Mouse (Mus musculus): Measurements from ENCODE around the gene Bckdk. TPM values are rescaled to one million over a fixed set of nuclear protein-coding genes. Genes with fewer than 3 reads are reported as not detected.
"Not testable (repeated sequence)": the region's sequence is repeated elsewhere in the genome, so short reads cannot be mapped to it uniquely, and the experiment has no call there.

Gene Bckdk
- total and polyA plus RNA-seq, 2 experiments from 2014 or later, result 55.0 to 63.5 TPM

DNA sequence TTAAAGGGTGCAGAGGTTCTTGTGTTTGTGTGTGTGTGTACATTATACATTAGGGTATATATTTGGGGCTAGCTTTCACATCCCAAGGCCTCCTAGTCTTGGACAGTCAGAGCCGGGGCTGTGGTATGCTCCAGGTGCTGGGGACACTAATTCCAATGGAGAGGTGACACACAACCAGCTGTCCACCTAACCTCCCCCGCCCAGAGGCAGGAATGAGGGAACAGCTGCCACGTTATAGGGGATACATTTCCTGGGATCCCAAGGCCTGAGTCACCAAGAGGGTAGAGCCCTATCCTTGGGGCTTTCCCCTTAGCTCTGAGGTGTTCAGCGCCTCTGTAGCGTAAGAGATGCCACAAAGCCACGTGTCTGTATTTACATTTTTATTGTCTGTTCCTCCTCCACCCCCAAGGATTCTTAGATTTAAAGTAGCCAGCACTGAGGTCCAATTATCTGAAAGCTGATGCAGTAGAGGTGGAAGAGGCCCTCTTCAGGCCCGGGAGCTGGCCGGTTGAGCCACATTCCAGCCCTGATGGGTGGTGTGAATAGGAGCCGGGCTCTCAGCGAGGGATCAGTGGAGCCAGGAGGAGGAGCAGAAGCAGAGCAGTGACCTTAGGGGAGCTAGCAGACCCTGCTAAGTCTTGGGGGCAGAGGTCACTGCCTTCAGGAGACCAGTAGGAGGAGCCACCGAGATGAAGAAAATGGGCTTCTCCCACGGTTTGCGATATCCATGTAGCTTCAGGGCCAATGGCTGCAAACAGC, 28.6 kb downstream of the Bckdk start:
- no peak for DNase-seq (ENCODE audit: low spot score)
- Histone ChIP-seq H3K9me3 (ENCODE audit: low read length) (no peaks in the 10 kb centered on the region), H3K4me3 (ENCODE audit: low read length) (no peak overlapping the region), H3K4me1 (ENCODE audit: insufficient read depth, low read length) (peaks cover 3% of the 10 kb centered on the region; the same call in 1 of the 2 replicates), H3K4me2 (ENCODE audit: low read depth, low read length) (no peak overlapping the region), H3K36me3 (ENCODE audit: insufficient read depth, low read length) (no peaks in the 10 kb centered on the region), H3K27ac (no peak overlapping the region), H3K27me3 (ENCODE audit: insufficient read depth, low read length) (peaks cover 9% of the 10 kb centered on the region; the same call in 1 of the 2 replicates), H3K9ac (replicated peaks; ENCODE audit: low read length) (no peak overlapping the region)
- no peak for ATAC-seq
- no peak for TF ChIP-seq CTCF (IDR thresholded peaks at IDR 0.05; ENCODE audit: low read depth)
- 21% methylated on average over 13 of the region's 13 CpGs for WGBS

DNA sequence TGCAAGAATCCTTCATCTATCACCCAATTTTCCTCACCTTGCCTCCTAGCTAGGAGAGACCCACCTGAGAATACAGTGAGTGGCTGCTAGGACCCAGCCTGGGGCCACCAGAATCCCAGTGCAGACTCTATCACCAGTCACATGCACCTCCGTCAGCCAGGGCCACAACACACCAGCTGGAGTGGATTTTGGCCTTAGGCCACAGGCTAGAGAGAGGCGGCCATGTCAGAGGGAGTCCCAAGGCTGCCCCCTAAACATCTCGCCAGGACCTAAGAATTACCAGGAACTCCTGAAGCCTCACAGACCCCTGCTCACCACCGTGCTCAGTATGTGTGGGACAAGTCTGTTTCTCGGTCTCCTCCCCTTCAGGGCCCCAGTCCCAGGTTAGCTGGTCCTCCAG, 30.2 kb downstream of the Bckdk start:
- DNase-seq (ENCODE audit: low spot score), result no peak
- no peak for ATAC-seq
- TF ChIP-seq CTCF (IDR thresholded peaks at IDR 0.05; ENCODE audit: low read depth), result no peak
- 82% methylated on average over 5 of the region's 5 CpGs for WGBS
- no peak overlapping the region for H3K4me2 ChIP-seq (ENCODE audit: low read depth, low read length)
- peaks cover 9% of the 10 kb centered on the region; the same call in 1 of the 2 replicates for H3K27me3 ChIP-seq (ENCODE audit: insufficient read depth, low read length)
- H3K4me1 ChIP-seq (ENCODE audit: insufficient read depth, low read length), result peaks cover 3% of the 10 kb centered on the region; the same call in 1 of the 2 replicates
- H3K27ac ChIP-seq, result no peak overlapping the region
- H3K36me3 ChIP-seq (ENCODE audit: insufficient read depth, low read length), result no peaks in the 10 kb centered on the region
- no peaks in the 10 kb centered on the region for H3K9me3 ChIP-seq (ENCODE audit: low read length)
- no peak overlapping the region for H3K9ac ChIP-seq (replicated peaks; ENCODE audit: low read length)
- no peak overlapping the region for H3K4me3 ChIP-seq (ENCODE audit: low read length)

DNA sequence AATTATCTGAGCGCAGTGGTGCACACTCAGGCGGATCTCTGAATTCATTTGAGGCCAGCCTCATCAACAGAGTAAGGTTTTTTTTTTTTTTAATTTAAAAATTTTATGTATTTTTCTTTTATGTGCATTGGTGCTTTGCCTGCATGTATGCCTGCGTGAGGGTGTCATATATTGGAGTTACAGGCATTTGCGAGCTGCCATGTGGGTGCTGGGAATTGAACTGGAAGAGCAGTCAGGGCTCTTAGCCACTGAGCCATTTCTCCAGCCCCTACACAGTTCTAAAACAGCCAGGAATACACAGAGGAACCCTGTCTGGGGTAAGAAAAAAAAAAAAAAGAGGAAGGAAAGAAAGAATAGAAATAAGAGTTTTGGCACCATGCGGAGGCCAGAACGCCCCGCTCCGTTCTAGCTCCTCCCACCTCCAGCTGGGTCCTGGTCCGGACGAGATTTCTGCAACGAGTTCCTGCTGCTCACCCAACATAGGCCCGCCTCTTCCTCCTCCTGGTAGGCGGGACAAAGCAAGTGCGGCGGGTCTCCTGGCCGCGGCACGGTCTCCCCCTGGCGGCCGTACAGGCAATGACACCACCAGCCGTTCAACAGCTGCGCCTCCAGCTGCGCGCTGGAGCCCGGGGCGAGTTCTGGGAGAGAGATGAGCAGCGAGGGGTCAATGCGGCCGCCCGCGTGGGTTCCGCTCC, 31.3 kb downstream of the Bckdk start:
- Histone ChIP-seq H3K36me3 (ENCODE audit: insufficient read depth, low read length) (no peaks in the 10 kb centered on the region), H3K9me3 (ENCODE audit: low read length) (no peaks in the 10 kb centered on the region), H3K27me3 (ENCODE audit: insufficient read depth, low read length) (peaks cover 2% of the 10 kb centered on the region; the same call in 1 of the 2 replicates), H3K9ac (replicated peaks; ENCODE audit: low read length) (peak overlapping the region; percentile 81), H3K4me2 (ENCODE audit: low read depth, low read length) (peak overlapping the region; percentile 80), H3K4me3 (ENCODE audit: low read length) (peak overlapping the region; percentile 63), H3K27ac (peak overlapping the region; percentile 84), H3K4me1 (ENCODE audit: insufficient read depth, low read length) (no peaks in the 10 kb centered on the region)
- 5% methylated on average over 32 of the region's 32 CpGs for WGBS
- DNase-seq (ENCODE audit: low spot score), result peak; percentile 97
- peak; percentile 96 for ATAC-seq
- TF ChIP-seq CTCF (IDR thresholded peaks at IDR 0.05; ENCODE audit: low read depth), result peak; percentile 96

DNA sequence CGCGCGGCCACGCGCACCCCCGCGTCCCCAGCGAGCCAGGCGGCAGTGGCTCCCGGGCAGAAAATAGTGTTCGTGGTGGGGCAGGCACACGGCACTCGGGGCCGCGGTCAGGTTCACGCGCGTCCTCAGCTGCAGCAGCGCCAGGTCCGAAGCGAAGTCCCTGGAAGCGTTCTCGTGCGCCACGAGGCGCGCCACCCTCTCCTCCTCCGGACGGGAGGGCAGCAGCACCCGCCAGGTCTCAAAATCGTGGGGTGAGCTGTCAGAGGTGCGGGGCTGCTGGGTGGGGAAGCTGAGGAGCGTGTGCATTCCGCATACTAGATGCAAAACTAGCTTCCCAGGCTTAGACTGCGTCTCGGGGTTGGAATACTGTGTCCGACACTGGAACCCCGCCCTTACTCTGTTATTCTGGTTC, 31.9 kb downstream of the Bckdk start:
- H3K4me2 ChIP-seq (ENCODE audit: low read depth, low read length), result peak overlapping the region; percentile 80
- H3K4me1 ChIP-seq (ENCODE audit: insufficient read depth, low read length), result no peaks in the 10 kb centered on the region
- WGBS, result 1% methylated on average over 38 of the region's 38 CpGs
- peak overlapping the region; percentile 81 for H3K9ac ChIP-seq (replicated peaks; ENCODE audit: low read length)
- DNase-seq (ENCODE audit: low spot score), result no peak
- H3K36me3 ChIP-seq (ENCODE audit: insufficient read depth, low read length), result no peaks in the 10 kb centered on the region
- no peaks in the 10 kb centered on the region for H3K27me3 ChIP-seq (ENCODE audit: insufficient read depth, low read length)
- no peaks in the 10 kb centered on the region for H3K9me3 ChIP-seq (ENCODE audit: low read length)
- H3K4me3 ChIP-seq (ENCODE audit: low read length), result peak overlapping the region; percentile 63
- no peak for TF ChIP-seq CTCF (IDR thresholded peaks at IDR 0.05; ENCODE audit: low read depth)
- ATAC-seq, result peak; percentile 72
- peak overlapping the region; percentile 84 for H3K27ac ChIP-seq

DNA sequence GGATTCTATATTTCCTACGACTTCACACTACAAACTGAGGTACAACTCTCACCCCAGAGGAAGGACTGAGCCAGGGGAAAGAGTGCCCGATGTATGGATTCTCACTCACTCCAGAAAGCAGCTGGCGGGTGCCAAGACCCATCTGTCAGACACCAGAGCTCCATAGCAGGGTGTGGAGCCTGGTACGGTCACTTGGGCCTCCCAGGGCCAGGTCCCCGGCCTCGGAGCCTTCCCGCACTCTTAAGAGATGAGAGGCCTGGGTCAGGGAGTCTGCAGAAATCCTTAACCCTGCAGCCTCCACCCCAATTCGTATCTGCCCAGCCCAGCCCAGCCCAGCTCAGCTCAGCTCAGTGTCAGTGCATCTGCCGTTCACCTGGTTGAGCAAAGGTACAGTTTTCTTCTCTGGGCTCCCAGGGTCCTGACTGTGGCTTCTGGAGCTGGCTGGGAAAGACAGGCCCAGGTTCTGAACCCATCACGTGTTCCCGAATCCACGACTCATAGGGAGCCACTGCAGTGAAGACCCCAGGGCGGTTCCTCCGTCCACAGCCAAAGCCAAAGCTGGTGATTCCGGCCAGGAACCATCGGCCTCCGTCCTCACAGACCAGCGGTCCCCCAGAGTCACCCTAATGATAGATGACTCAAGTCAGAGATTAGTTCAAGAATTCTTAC, 32.5 kb downstream of the Bckdk start:
- H3K4me2 ChIP-seq (ENCODE audit: low read depth, low read length), result peak overlapping the region; percentile 80
- no peaks in the 10 kb centered on the region for H3K4me1 ChIP-seq (ENCODE audit: insufficient read depth, low read length)
- WGBS, result 53% methylated on average over 18 of the region's 18 CpGs
- H3K36me3 ChIP-seq (ENCODE audit: insufficient read depth, low read length), result no peaks in the 10 kb centered on the region
- ATAC-seq (peak; percentile 18; the same call in 1 of the 2 replicates), DNase-seq (ENCODE audit: low spot score) (no peak)
- H3K27me3 ChIP-seq (ENCODE audit: insufficient read depth, low read length), result no peaks in the 10 kb centered on the region
- TF ChIP-seq CTCF (IDR thresholded peaks at IDR 0.05; ENCODE audit: low read depth), result no peak
- H3K9me3 ChIP-seq (ENCODE audit: low read length), result no peaks in the 10 kb centered on the region
- peak overlapping the region; percentile 63 for H3K4me3 ChIP-seq (ENCODE audit: low read length)
- peak overlapping the region; percentile 84 for H3K27ac ChIP-seq
- peak overlapping the region; percentile 81 for H3K9ac ChIP-seq (replicated peaks; ENCODE audit: low read length)

DNA sequence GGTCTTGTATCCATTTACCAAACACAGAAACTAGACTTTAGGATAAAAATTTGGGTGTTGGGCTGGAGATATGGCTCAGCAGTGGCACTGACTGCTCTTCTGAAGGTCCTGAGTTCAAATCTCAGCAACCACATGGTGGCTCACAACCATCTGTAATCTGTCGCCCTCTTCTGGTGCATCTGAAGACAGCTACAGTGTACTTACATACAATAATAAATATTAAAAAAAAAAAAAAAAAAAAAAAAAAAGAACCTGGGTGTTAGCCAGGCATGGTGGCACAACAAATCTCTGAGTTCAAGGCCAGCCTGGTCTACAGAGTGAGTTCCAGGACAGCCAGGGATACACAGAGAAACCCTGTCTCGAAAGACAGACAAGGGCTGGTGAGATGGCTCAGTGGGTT, 38.2 kb downstream of the Bckdk start:
- DNase-seq (ENCODE audit: low spot score); H3K9me3 ChIP-seq (ENCODE audit: low read length); H3K4me1 ChIP-seq (ENCODE audit: insufficient read depth, low read length); H3K4me2 ChIP-seq (ENCODE audit: low read depth, low read length); H3K27ac ChIP-seq; ATAC-seq; H3K4me3 ChIP-seq (ENCODE audit: low read length); H3K9ac ChIP-seq (replicated peaks; ENCODE audit: low read length); H3K36me3 ChIP-seq (ENCODE audit: insufficient read depth, low read length): not testable (repeated sequence)
- 53% methylated on average over 2 of the region's 2 CpGs for WGBS
- peaks cover 25% of the 10 kb centered on the region; the same call in 1 of the 2 replicates for H3K27me3 ChIP-seq (ENCODE audit: insufficient read depth, low read length)
- TF ChIP-seq CTCF (IDR thresholded peaks at IDR 0.05; ENCODE audit: low read depth), result 0 out of 2 replicates have a peak, but pooled peaks have one; percentile 3
